Mouse (Mus musculus): ENCODE measurements around the gene Kif2c.
"Not testable (repeated sequence)": the region's sequence is repeated elsewhere in the genome, so short reads cannot be mapped to it uniquely, and the experiment has no call there.

Gene Kif2c

DNA sequence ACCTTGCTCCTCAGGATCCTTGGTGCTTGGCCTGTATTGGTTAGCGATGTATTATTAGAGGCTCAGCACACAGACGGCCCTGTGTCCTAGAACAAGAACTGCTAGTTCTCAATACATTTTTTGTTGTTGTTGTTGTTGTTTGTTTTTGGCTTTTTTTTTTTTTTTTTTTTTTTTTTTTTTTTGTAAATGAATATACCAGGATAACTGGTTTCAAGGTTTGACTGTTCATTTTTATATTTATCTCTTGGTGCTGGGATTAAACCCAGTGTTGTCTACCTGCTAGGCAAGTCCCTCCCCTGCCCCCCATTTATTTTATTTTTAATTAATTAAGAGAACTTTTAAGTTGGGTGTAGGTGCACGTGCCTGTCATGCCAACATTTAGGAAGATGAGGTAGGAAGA, 6.5 kb upstream of the Kif2c start:
- in situ Hi-C loops (cut with MboI) = no loop called here

DNA sequence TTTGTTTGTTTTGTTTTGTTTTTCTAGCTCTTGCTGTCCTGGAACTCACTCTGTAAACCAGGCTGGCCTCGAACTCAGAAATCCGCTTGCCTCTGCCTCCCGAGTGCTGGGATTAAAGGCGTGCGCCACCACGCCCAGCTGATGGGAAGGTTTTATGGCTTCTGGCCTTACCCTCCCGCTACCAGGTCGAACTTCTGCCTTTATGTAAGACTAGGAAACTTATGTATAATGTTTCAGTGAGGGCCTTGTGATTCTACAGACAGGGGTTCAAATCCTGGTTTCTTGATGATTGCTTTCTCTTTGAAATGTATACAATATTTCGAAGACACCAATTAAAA, 289 bp upstream of the Kif2c start:
- in situ Hi-C loops (cut with MboI) = not testable (repeated sequence)

DNA sequence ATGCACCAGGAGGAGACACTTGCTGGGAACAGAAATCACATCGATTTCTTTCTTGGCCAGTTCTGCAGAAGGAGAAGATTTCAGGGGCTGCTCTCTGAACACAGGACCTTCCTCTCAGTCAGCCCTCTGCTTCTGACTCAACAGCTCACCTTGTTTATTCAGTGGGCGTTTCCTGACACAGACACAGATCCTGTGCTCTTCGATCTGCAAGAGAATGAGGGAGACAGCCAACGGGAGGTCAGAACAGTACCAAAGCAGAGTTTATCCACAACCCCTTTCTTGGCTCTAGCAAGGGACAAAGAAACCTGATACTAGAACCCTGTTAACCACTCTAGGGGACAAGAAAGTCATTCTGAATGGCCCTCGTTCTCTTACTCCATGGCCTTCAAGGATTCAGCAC, 12.5 kb downstream of the Kif2c start:
- in situ Hi-C loops (cut with MboI) = no loop called here

DNA sequence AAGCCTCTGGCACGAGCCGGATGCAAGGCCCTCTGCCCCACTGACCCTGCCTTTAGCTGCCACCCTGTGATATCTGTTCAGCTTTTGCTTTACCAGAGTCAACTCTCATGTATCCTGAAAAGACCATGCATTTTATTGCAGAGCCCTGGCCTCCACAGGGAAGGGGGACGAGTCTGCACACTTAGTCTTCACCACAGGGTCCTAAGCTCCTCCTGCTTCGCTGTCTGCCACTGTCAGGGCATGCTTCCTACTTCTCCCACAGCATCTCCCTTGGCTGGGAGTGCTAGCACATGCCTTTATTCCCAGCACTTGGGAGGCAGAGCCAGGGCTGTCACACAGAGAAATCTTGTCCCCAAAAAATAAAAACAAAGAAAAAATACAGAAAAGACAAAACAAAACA, 21.3 kb downstream of the Kif2c start:
- in situ Hi-C loops (cut with MboI) = no loop called here

DNA sequence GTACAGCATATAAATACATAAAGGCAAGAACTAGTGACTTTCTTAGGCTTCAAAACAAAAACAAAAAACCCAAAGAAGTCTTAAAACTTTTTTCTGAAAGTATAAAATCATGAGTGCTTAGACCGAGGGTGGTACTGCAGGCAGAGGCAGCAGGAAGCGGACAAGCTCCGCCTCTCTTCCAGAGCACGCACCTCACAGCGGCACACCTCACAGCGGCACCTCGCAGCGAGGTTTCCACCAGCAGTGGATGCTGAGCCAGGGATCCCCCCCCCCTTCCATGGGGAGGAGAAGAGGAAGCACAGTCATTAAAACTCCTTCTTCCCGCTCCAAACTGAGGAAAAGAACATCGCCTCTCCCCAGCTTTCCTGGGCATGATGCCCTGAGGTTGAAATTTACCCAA, 22.8 kb downstream of the Kif2c start:
- in situ Hi-C loops (cut with MboI) = no loop called here

DNA sequence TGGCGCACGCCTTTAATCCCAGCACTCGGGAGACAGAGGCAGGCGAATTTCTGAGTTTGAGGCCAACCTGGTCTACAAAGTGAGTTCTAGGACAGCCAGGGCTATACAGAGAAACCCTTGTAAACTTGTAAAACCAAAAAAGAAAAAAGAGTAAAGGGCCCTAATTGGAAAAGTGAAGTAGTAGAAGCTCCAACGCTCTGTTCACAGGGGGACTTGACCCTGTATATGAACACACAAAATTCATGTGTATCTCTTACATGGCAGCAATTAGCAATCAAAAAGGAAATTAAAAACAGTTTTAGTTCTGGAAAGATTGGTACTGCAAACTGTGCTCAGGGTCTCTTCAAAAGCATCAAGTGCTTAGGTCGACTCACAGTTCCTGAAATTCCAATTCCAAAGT, 26.1 kb downstream of the Kif2c start:
- in situ Hi-C loops (cut with MboI) = no loop called here

DNA sequence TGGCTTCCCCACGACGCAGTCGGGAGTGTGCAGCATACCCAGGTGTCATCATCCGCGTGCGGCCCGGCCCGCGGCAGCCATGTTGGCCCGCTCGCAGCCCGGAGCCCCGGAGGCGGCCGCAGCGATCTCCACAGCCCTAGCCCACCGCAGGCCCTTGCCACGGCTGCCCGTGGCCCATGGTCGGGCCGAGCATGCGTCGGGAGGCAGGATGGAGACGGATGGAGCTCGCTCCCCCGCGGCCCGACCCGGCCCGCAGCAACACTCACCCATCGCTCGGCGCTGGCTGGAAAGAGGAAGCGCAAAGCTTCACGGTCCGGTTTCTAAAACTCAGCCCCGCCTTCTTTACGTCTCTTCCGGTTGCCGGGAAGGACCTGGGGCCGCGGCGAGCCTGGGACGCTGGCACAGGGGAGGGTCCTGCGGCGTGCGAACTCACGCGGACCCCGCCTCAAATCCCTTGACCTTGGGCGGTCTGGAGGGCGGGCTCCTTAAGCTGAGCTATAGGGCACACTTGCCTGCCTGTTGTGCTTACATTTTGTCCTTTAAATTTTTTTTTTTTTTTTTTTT, 26.6 kb downstream of the Kif2c start, which contains the start of gene Rps8:
Gene Rps8 (minus strand): TSS at position 452 of the 564 bp plus-strand sequence.
- in situ Hi-C loops (cut with MboI) = no loop called here

DNA sequence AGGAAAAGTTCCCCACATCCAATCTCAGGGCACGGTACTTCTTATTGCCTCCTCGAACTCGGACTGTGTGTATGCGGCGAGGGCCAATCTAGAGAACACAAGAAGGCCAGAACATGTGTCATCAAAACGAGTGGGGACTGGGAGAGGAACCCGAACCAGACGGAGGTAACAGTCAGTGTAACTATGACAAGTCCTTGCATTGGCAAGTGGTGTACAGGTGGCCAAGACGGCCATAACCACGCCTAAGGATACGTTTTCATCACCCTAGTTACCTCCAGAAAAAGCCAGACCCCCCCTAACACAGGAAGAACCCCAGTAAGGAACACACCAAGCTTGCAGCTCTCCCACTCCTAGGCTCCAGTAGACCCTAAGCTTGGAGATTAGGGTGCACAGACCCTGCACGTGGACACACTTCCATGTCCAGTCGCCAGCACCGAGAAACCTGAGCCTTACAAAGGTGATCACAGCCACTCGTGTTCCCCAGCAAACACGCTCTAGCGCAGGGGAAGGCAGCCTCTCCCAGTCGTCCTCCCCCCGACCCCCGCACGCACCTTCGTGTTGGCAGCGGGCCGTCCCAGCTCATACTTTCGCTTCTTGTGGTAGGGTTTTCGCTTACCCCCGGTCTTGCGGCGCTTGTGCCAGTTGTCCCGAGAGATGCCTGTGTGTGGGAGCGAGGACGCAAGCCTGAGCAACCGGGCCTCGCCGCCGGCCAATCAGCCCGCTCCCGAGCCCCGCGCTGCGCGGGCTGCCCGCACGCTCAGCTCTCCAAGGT, 27.2 kb downstream of the Kif2c start:
- in situ Hi-C loops (cut with MboI) = no loop called here

DNA sequence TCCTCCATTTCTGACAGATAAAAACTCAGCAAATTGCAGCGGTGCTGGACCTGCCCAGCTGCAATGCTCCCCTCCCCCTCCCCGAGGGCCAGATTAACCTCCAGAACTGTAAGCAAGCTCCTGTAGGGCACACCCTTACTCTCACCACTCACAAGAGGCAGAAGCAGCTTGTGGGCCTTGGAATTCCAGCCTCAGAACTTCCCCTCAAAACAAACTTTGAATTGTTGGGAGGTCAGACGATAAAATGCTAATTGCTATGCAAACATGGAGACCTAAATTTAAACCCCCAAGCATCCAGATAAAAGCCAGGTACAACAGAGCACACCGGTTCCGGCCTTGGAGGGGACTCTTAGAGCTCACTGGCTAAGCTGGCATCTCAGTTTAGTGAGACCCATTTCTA, 29.7 kb downstream of the Kif2c start:
- in situ Hi-C loops (cut with MboI) = no loop called here

DNA sequence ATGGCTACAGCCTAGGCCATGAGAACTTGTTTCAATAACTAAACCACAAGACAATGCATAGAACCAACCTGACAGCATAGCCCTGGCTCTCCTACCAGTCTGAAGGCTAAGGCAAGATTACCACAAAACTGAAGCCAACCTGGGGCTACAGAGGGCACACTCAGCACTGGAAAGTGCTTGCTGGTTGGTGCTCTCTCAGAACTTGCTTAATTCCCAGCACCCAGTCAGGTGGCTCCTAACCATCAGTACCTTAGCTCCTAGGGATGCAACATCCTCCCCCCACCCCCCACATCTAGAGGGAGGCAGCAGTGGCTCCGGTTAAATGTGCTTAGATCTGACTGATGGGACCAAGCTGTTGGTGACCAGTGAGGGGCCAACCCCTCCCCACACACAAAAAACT, 31.0 kb downstream of the Kif2c start:
- in situ Hi-C loops (cut with MboI) = no loop called here

DNA sequence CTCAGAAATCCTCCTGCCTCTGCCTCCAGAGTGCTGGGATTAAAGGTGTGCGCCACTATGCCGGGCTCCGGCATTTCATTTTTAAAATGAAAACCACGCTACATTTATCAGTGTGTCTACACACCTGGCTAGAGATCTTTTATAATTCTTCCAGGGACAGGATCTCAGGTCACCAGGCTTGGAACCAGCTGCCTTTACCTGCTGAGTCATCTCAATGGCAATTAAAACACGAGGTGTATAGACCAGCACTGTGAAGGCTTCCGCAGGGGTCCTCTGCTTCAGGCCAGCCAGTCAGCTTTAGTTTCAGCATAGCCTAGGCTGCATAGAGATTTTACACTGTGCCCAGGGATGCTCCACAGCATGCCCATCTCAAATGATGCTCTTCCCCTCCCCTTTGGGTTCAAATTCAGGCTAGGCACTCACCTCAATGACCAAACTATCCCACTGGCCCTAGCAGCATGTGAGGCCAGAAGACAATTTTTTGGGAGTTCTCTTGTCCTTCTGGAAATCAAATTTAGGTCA, 32.2 kb downstream of the Kif2c start:
- in situ Hi-C loops (cut with MboI) = no loop called here

DNA sequence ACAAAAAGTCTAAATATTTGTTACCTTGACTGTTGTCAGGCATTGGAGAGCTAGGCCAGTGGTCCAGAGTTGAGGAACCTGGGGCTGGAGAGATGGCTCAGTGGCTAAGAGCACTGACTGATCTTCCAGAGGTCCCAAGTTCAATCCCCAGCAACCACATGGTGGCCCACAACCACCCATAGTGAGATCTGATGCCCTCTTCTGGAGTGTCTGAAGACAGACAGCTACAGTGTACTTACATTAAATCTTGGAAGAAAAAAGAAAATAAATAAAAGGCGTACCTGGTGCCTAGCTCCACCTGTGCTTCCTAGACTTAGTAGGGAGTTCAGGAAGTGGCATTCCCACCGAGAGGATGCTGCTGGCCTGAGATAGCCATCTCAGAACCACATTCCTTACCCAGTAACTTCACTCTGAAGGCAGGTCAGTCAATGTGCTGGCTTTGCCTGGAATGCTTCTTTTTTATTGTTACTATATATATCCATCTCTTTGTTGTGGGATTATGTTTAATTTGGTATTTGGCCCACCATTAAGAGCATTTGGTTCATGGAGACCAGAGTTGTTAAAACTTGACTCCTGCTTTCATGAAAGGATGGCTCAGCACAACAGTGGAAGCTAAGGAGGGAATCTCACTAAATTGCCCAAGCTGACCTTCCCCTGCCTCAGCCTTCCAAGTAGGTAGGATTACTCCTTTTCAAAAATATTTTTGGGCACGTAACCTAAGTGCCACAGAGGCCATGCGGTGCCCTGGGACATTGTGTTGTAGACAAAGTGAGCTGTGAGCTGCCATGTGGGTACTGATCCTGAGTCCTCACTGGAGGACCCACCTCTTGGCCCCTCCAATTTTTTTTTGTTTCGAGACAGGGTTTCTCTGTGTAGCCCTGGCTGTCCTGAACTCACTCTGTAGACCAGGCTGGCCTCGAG, 32.9 kb downstream of the Kif2c start:
- in situ Hi-C loops (cut with MboI) = no loop called here

DNA sequence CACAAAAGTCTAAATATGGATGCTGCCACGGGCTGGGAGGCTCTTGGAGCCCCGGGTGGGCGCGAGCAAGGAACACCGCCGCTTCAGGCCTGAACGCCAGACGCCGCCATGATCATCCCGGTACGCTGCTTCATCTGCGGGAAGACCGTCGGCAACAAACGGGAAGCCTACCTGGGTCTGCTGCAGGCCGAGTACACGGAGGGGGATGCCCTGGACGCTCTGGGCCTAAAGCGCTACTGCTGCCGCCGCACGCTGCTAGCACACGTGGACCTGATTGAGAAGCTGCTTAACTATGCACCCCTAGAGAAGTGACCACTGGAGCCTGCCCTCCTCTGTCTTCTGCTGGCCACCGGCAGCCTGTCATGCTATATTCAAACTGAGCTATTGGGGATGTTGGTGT, 33.6 kb downstream of the Kif2c start:
- in situ Hi-C loops (cut with MboI) = no loop called here

DNA sequence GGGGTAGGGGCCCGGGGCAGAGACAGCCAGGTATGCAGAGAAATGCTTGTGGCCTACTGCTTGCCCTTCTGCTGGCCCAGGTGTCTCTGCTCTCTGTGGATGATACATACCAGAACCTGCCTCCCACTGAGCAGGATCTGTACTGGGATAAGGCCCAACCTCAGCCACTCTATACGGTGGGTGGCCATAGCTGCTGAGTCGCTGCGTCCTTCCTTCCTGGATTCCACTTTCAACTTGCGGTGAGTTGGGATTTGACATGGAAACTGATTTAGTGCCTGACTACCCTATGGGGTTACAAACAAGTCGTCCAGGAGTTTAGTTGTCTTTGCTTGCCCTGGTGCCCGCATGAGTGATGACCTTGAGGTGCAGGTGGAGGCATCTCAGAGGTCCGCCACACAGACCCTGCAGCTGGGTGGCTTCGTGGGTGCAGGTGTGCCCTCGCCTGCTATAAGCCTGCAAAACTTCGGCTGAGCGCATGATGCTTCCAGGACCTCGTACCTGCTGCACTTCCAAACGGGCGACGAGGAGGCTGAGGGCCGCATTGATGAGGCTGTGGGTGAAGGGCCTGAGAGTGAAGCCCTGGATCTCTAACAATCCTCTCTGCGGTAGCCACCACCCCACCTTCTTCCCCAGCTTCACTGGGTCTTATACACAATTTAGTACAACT, 34.3 kb downstream of the Kif2c start:
- in situ Hi-C loops (cut with MboI) = no loop called here

DNA sequence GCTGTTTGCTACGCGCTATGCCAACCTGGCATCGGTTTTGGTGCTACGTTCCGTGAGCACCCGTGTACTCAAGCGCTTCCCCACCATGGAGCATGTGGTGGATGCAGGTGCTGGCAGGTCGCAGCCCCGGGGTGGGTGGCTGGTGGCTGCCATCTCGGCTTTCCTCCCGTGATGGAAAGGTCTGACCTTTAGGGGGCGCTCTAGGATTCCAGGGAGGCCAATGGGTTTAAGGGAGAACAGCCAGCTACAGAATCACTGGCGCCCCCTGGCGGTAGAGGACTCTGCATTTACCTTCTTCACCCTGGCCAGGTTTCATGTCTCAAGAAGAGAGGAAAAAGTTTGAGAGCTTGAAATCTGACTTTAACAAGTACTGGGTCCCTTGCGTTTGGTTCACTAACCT, 36.3 kb downstream of the Kif2c start:
- in situ Hi-C loops (cut with MboI) = no loop called here

DNA sequence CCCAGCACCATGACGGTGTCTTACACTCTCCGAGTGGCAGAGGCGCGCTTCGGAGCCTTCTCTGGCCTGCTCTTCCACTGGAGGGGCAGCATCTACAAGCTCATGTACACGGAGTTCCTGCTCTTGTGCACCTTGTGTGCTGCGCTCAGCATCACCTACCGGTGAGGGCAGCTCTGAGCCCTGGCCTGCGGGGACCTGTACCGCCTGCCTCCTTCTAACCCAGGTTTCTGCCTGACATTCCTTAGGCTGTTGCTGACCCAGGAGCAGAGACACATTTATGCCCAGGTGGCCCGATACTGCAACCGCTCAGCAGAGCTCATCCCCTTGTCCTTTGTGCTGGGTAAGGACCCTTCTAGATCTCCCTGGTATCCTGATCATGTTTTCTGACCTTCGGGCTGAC, 37.2 kb downstream of the Kif2c start:
- in situ Hi-C loops (cut with MboI) = no loop called here

DNA sequence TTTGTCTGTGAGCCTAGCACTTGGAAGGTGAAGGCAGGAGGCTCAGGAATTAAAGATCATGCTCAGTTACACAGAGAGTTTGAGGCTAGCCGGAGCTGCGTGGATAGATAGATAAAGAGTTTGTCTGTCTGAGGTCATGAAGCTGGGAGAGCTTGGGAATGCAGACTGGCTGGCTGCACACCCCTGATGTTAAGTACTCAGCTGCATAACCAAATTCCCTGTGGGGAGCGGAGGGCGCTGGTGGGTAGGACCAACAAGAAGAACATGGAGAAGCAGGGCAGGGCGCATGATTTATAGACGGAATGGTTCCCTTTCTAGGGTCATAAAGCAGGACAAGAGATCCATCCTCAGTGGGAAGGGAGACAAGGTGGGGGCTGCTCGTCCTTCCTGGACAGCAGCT, 39.4 kb downstream of the Kif2c start:
- in situ Hi-C loops (cut with MboI) = no loop called here

DNA sequence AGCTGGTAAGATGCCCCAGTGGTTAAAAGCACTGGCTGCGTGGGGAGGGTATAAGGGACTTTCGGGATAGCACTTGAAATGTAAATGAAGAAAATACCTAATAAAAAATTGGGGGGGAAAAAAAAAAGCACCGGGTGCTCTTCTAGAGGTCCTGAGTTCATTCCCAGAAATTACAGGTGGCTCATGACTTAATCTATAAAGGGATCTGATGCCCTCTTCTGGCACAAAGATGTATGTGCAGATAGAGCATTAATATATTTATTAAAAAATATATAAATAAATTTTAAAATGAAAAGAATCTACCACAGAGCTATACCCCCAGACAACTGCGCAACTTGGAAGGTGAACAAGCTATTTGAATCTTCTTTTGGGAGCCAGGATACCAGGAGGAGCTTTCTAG, 41.8 kb downstream of the Kif2c start:
- in situ Hi-C loops (cut with MboI) = no loop called here

DNA sequence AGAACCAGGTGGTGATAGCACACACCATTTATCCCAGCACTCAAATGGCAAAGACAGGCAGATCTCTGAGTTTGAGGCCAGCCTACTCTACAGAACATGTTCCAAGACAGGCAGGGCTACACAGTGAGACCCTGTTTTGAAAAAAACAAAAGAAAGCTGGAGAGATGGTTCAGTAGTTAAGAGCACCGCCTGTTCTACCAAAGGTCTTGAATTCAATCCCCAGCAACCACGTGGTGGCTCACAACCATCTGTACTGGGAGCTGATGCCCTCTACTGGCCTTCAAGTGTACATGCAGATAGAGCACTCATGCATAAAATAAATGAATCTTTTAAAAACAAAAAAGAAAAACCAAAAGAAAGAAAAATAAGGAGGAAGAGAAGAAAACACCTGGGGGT, 43.2 kb downstream of the Kif2c start:
- in situ Hi-C loops (cut with MboI) = loop anchor here (10.0 kb wide), 1 partner anchor 314 kb away; the partner anchor contains the start of gene Hpdl

DNA sequence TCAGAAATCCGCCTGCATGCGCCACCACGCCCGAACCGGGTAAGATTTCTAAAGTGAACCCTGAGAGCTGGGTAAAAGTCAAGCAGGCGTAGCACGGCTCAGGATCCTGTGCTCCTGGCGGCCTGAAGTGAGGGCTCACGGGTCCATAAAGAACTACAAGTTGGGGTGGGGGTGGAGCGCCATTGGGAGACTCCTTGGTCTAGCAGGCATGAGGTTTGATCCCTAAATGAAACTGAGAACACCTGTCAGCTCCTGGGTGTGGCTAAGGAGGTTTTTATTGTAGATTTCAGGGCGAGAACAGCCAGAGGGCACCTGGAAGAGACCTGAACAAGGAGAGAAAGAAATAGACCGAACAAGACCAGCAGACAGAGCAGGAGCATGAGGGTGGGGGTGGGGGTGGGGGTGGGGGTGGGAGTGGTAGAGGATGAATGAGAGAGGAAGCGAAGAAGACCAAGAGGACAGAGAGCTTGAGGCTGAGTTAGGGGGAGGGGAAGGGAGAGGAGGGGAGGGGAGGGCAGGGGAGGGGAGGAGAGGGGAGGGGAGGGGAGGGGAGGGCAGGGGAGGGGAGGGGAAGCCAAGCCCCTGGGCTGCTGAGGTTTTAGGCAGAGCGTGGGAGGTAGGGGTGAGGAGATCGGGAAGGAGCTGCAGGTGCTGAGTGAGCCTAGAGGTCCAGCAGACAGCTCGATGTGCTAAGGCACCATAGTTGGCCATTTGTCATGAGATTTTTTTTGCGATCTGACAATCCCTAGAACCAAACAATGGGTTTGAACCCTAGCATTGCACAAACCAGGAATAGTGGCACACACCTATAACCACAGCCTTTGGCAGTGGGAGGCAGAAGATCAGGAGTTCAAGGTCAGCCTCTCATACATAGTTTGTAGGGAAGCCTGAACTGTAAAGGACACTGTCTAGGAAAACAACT, 43.9 kb downstream of the Kif2c start:
- in situ Hi-C loops (cut with MboI) = loop anchor here (10.0 kb wide), 1 partner anchor 314 kb away; the partner anchor contains the start of gene Hpdl

DNA sequence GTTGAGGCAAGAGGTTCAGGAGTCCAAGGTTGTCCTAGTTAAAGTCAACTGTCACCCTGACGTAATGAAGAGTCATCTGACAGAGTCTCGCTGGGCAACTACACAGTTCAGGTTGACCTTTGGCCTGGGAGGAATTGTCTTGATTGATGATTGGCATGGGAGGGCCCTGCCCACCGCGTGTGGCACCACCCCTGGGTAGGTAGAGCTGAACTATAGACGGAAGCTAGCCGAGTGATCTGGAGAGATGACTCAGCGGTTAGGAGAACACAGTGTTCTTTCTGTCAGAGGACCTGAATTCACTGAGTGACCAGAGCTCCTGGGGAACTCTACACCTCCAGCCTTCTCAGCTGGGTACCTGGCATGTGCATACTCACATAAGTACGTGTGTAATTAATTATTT, 46.4 kb downstream of the Kif2c start:
- in situ Hi-C loops (cut with MboI) = loop anchor here (10.0 kb wide), 1 partner anchor 311 kb away; the partner anchor contains the start of gene Hpdl
